Mouse (Mus musculus) olfactory bulb, adult 2 months (tissue): Measurements from ENCODE around the gene Bcr.

Experiments
- CTCF ChIP-seq: fragments of 200-500 bp; IDR thresholded peaks from 2 replicates; pipeline ENCODE4 v1.5.1; 2012; ENCODE audit warnings: low read depth, mild to moderate bottlenecking, low read length, moderate library complexity; ENCODE audit not compliant: insufficient read depth
- POLR2A ChIP-seq: fragments of 200-500 bp; IDR thresholded peaks from 2 replicates; pipeline ENCODE4 v1.6.1; 2012; ENCODE audit warnings: mild to moderate bottlenecking, low read depth, low read length, moderate library complexity; ENCODE audit not compliant: insufficient read depth

DNA sequence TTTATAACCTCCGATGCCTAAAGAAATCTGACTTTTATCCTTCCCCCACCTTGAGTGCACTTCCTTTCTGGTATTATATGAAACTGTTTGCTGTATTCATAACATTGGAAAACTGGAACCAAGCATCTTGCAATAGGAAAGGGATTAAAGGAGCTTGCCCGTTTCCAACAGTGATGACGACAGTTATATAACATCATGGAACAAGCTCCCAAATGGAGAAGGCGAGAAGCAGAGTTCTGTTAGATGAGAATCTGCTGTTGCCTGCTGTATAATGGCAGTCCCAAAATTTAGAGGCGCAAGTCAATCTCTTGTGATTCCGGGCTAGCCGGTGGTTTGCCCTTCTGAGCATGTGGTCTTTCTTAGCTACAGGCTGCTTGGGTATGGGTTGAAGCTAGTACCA, 34.8 kb downstream of the Bcr start:
- TF ChIP-seq CTCF (no peak), POLR2A (no peak)
